Mouse (Mus musculus) testis, adult 2 months (tissue): ENCODE data around the gene Usf3.

Source experiments
- CTCF ChIP-seq: fragments of 200-500 bp; IDR thresholded peaks from 2 replicates; pipeline ENCODE4 v1.5.1; 2012; ENCODE audit warnings: low read depth, mild to moderate bottlenecking, inconsistent platforms, low read length, moderate library complexity; ENCODE audit not compliant: control insufficient read depth, insufficient read depth, insufficient replicate concordance
- POLR2A ChIP-seq: fragments of 200-500 bp; IDR thresholded peaks from 2 replicates; pipeline ENCODE4 v1.6.1; 2012; ENCODE audit warnings: low read depth, mild to moderate bottlenecking, inconsistent platforms, low read length, moderate library complexity; ENCODE audit not compliant: control insufficient read depth

- TF ChIP-seq POLR2A: no peak
- no peak for TF ChIP-seq CTCF
Measured at GRCm38 (mm10) chr16:44133187-44133586, 39.9 kb upstream of the Usf3 start.
